8 mouse cellular contexts compared by ENCODE assay signal in the genomic region with DNA sequence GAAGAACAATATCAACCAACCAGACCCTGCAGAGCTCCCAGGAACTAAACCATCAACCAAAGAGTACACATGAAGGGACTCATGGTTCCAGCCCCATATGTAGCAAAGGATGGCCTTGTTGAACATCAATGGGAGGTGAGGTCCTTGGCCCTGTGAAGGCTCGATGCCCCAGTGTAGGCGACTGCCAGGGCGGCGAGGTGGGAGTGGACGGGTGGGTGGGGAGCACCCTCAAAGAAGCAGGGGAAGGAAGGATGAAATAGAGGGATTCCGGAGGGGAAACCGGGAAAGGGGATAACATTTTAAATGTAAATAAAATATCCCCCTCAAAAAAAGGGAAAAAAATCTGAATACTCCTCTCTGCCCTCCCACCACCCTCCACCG. TPM values are rescaled to one million over a fixed set of nuclear protein-coding genes. Genes with fewer than 3 reads are reported as not detected.
A peak's percentile ranks its signal among the peaks of the same experiment; 100 is the strongest.
DNase-seq lines count a peak whose midpoint lies in the region; ATAC-seq and TF ChIP-seq lines count a peak whose summit lies in the region.

No protein-coding gene starts in this region.

- H3K27ac ChIP-seq in left cerebral cortex, adult 2 months: peak overlapping the region; percentile 99
- 0 out of 2 replicates have a peak overlapping the region, but pooled peaks have one; percentile 92 for H3K27ac ChIP-seq in bone marrow, adult 2 months (ENCODE audit: control insufficient read depth, insufficient read depth, low read depth, low read length, poor library complexity)
- peak overlapping the region; percentile 99 for H3K27ac ChIP-seq in heart, postnatal 0 days (ENCODE audit: low read depth)
- H3K27ac ChIP-seq in midbrain, embryonic 12.5 days (replicated peaks): peak overlapping the region; percentile 96

- H3K4me2 ChIP-seq in heart, postnatal 0 days (ENCODE audit: low read depth, low read length): peak overlapping the region; percentile 75
- peak overlapping the region; percentile 85 for H3K4me2 ChIP-seq in midbrain, embryonic 12.5 days (replicated peaks)

- no peak for TF ChIP-seq EP300 in heart, postnatal 0 days (IDR thresholded peaks at IDR 0.05; ENCODE audit: low read depth)

- H3K9ac ChIP-seq in heart, postnatal 0 days (replicated peaks; ENCODE audit: low read depth, low read length): peak overlapping the region; percentile 87
- H3K9ac ChIP-seq in midbrain, embryonic 12.5 days (replicated peaks): peak overlapping the region; percentile 81

- no peak for DNase-seq in left cerebral cortex, adult 2 months (ENCODE audit: extremely low spot score in 1 of 2, low spot score in 2 of 2)
- DNase-seq in left cerebral cortex, postnatal 4 days: no peak
- DNase-seq in heart, postnatal 0 days (ENCODE audit: low spot score): no peak
- DNase-seq in ovary, postnatal 10 days (ENCODE audit: low spot score): no peak
- DNase-seq in cerebellum, postnatal 4 days (ENCODE audit: low spot score in 2 of 2): no peak
- no peak for DNase-seq in kidney, postnatal 14 days

- no peak for TF ChIP-seq CTCF in left cerebral cortex, adult 2 months (IDR thresholded peaks at IDR 0.05)
- no peak for TF ChIP-seq CTCF in bone marrow, adult 2 months (IDR thresholded peaks at IDR 0.05; ENCODE audit: control insufficient read depth, insufficient read depth, low read length)
- no peak for TF ChIP-seq CTCF in heart, postnatal 0 days (IDR thresholded peaks at IDR 0.05; ENCODE audit: low read depth)

- no peak for ATAC-seq in heart, postnatal 0 days (ENCODE audit: insufficient read depth, low read depth)
- peak; percentile 49 for ATAC-seq in midbrain, embryonic 12.5 days (ENCODE audit: low FRiP score, low read depth)

- intact Hi-C loops in left cerebral cortex, adult 2 months (cut with DNase I): loop anchor here (2.0 to 10.0 kb wide), 2 partner anchors 24 to 84 kb away; a partner anchor contains a TSS
- intact Hi-C loops in left cerebral cortex, postnatal 4 days (cut with DNase I): no loop called here

- H3K4me3 ChIP-seq in left cerebral cortex, adult 2 months: peak overlapping the region; percentile 74
- peak overlapping the region; percentile 86 for H3K4me3 ChIP-seq in bone marrow, adult 2 months (replicated peaks; ENCODE audit: control insufficient read depth, low read depth, low read length)
- peak overlapping the region; percentile 90 for H3K4me3 ChIP-seq in heart, postnatal 0 days (ENCODE audit: low read depth, low read length)
- H3K4me3 ChIP-seq in midbrain, embryonic 12.5 days: peak overlapping the region; percentile 63

- H3K36me3 ChIP-seq in heart, postnatal 0 days (replicated peaks; ENCODE audit: control insufficient read depth, insufficient read depth, low read length): no peaks in the 10 kb centered on the region
- no peaks in the 10 kb centered on the region for H3K36me3 ChIP-seq in midbrain, embryonic 12.5 days

- no peaks in the 10 kb centered on the region for H3K4me1 ChIP-seq in bone marrow, adult 2 months (ENCODE audit: control insufficient read depth, insufficient read depth, low read length)
- peaks cover 17% of the 10 kb centered on the region for H3K4me1 ChIP-seq in heart, postnatal 0 days (ENCODE audit: control insufficient read depth, insufficient read depth)
- H3K4me1 ChIP-seq in midbrain, embryonic 12.5 days: peaks cover 12% of the 10 kb centered on the region

- no peak for TF ChIP-seq POLR2A in bone marrow, adult 2 months (IDR thresholded peaks at IDR 0.05; ENCODE audit: borderline replicate concordance, control insufficient read depth, low read depth, low read length)

- H3K27me3 ChIP-seq in heart, postnatal 0 days (ENCODE audit: control insufficient read depth, insufficient read depth, low read length): no peaks in the 10 kb centered on the region
- H3K27me3 ChIP-seq in midbrain, embryonic 12.5 days: no peaks in the 10 kb centered on the region

- H3K9me3 ChIP-seq in heart, postnatal 0 days (replicated peaks; ENCODE audit: control insufficient read depth, low read length): no peaks in the 10 kb centered on the region
- no peaks in the 10 kb centered on the region for H3K9me3 ChIP-seq in midbrain, embryonic 12.5 days

- WGBS in bone marrow, adult 2 months: 2% methylated on average over 8 of the region's 8 CpGs
- 1% methylated on average over 8 of the region's 8 CpGs for WGBS in heart, postnatal 0 days
- under 1% methylated on average over 8 of the region's 8 CpGs for WGBS in midbrain, embryonic 12.5 days

RNA-seq across cellular contexts. Expression of a gene that starts 0.5 kb away (rescaled TPM):
- total RNA-seq in left cerebral cortex, adult 2 months (2021): 10 to 100 TPM; 79.8 to 85.0 TPM
- total RNA-seq in left cerebral cortex, postnatal 4 days (2021): 10 to 100 TPM; 80.3 to 90.2 TPM
- polyA plus RNA-seq in bone marrow, adult 2 months (2011; ENCODE audit: insufficient read depth, insufficient read length, low replicate concordance, missing spikeins): 54.5 and 159 TPM in 2 replicates
- 32.5 and 44.7 TPM in 2 replicates for total RNA-seq in heart, postnatal 0 days (2014; rRNA removed; ENCODE audit: low replicate concordance)
- polyA plus RNA-seq in heart, postnatal 0 days (2015; fragmentation: Nextera tagmentation; extraction: Ambion mirVana): 29.0 and 31.6 TPM in 2 replicates
- polyA plus RNA-seq in midbrain, embryonic 12.5 days (2016; fragmentation: Nextera tagmentation; extraction: Ambion mirVana): 86.9 and 88.2 TPM in 2 replicates

RNA-seq across cellular contexts. Expression of a gene that starts 24.1 kb away (rescaled TPM):
- total RNA-seq in left cerebral cortex, adult 2 months (2021): 10 to 100 TPM; 49.3 to 54.6 TPM
- total RNA-seq in left cerebral cortex, postnatal 4 days (2021): 10 to 100 TPM; 49.7 to 54.7 TPM
- polyA plus RNA-seq in bone marrow, adult 2 months (2011; ENCODE audit: insufficient read depth, insufficient read length, low replicate concordance, missing spikeins): 25.2 and 31.0 TPM in 2 replicates
- 16.3 and 21.9 TPM in 2 replicates for total RNA-seq in heart, postnatal 0 days (2014; rRNA removed; ENCODE audit: low replicate concordance)
- 30.9 and 33.8 TPM in 2 replicates for polyA plus RNA-seq in heart, postnatal 0 days (2015; fragmentation: Nextera tagmentation; extraction: Ambion mirVana)
- 99.5 and 104 TPM in 2 replicates for polyA plus RNA-seq in midbrain, embryonic 12.5 days (2016; fragmentation: Nextera tagmentation; extraction: Ambion mirVana)

RNA-seq across cellular contexts. Expression of a gene that starts 24.4 kb away (rescaled TPM):
- 10 to 100 TPM; 65.7 to 66.6 TPM for total RNA-seq in left cerebral cortex, adult 2 months (2021)
- 10 to 100 TPM; 52.2 to 58.5 TPM for total RNA-seq in left cerebral cortex, postnatal 4 days (2021)
- polyA plus RNA-seq in bone marrow, adult 2 months (2011; ENCODE audit: insufficient read depth, insufficient read length, low replicate concordance, missing spikeins): 12.9 and 17.3 TPM in 2 replicates
- total RNA-seq in heart, postnatal 0 days (2014; rRNA removed; ENCODE audit: low replicate concordance): 33.6 and 49.2 TPM in 2 replicates
- polyA plus RNA-seq in heart, postnatal 0 days (2015; fragmentation: Nextera tagmentation; extraction: Ambion mirVana): 35.3 and 36.8 TPM in 2 replicates
- polyA plus RNA-seq in midbrain, embryonic 12.5 days (2016; fragmentation: Nextera tagmentation; extraction: Ambion mirVana): 73.7 and 84.0 TPM in 2 replicates
